Mouse (Mus musculus) brain, embryonic 14.5 days (tissue): ENCODE measurements at regions not wholly inside any gene's neighbourhood (a gene's known extent, or its start where the extent isn't known, plus 50 kb on each side); places are given as distances from the start of the nearest gene placed in this dataset.

ENCODE experiments used
- CTCF ChIP-seq: fragments of 200-500 bp; IDR thresholded peaks from 2 replicates; pipeline ENCODE4 v1.5.1; 2012; ENCODE audit warnings: inconsistent platforms, mild to moderate bottlenecking, moderate library complexity, borderline replicate concordance; ENCODE audit not compliant: insufficient read depth, insufficient read length; ENCODE audit errors: extremely low read depth
- POLR2A ChIP-seq: fragments of 200-500 bp; IDR thresholded peaks from 2 replicates; pipeline ENCODE4 v1.6.1; 2012; ENCODE audit warnings: mild to moderate bottlenecking, inconsistent platforms, borderline replicate concordance; ENCODE audit not compliant: poor library complexity, insufficient read depth, insufficient read length, severe bottlenecking; ENCODE audit errors: extremely low read depth

GRCm38 (mm10) chr3:136383282-136383681, 57.4 kb upstream of the Bank1 start:
- TF ChIP-seq POLR2A (no peak), CTCF (no peak)
